Mouse (Mus musculus) testis, adult 2 months (tissue): ENCODE results near the gene Angptl6. TPM values are rescaled to one million over a fixed set of nuclear protein-coding genes. Genes with fewer than 3 reads are reported as not detected.

Experiments
- H3K27ac ChIP-seq: fragments of 200-500 bp; 2 replicates; pipeline ENCODE4 v1.5.1; 2012; ENCODE audit warnings: low read depth, low read length; ENCODE audit not compliant: control insufficient read depth, insufficient read depth
- H3K27me3 ChIP-seq: fragments of 200-500 bp; 2 replicates; pipeline ENCODE4 v1.6.1; 2012; ENCODE audit warnings: mild to moderate bottlenecking, low read length, moderate library complexity; ENCODE audit not compliant: control insufficient read depth, insufficient read depth
- H3K36me3 ChIP-seq: fragments of 200-500 bp; 2 replicates; pipeline ENCODE4 v1.6.1; 2012; ENCODE audit warnings: mild to moderate bottlenecking, low read length; ENCODE audit not compliant: control insufficient read depth, insufficient read depth
- H3K4me1 ChIP-seq: fragments of 200-500 bp; 2 replicates; pipeline ENCODE4 v1.6.1; 2012; ENCODE audit warnings: low read length; ENCODE audit not compliant: control insufficient read depth, insufficient read depth
- H3K4me3 ChIP-seq: fragments of 200-500 bp; 2 replicates; pipeline ENCODE4 v1.5.1; 2012; ENCODE audit warnings: low read depth, mild to moderate bottlenecking, low read length, moderate library complexity, mixed read lengths; ENCODE audit not compliant: control insufficient read depth
- CTCF ChIP-seq: fragments of 200-500 bp; IDR thresholded peaks from 2 replicates; pipeline ENCODE4 v1.5.1; 2012; ENCODE audit warnings: low read depth, mild to moderate bottlenecking, inconsistent platforms, low read length, moderate library complexity; ENCODE audit not compliant: control insufficient read depth, insufficient read depth, insufficient replicate concordance
- POLR2A ChIP-seq: fragments of 200-500 bp; IDR thresholded peaks from 2 replicates; pipeline ENCODE4 v1.6.1; 2012; ENCODE audit warnings: low read depth, mild to moderate bottlenecking, inconsistent platforms, low read length, moderate library complexity; ENCODE audit not compliant: control insufficient read depth
- polyA plus RNA-seq: library from polyadenylated mRNA; depleted of rRNA; stranded (reverse); fragments of >200 nt; gene quantifications from 2 replicates; pipeline ENCODE4 v1.2.3, GENCODE M21; 2012; rRNA removed

Gene Angptl6
- polyA plus RNA-seq, 1 experiment: 0.88 TPM

GRCm38 (mm10) chr9:20830901-20831643 is 48.5 kb downstream of the Angptl6 start:
- peaks cover 5% of the 10 kb centered on the region for H3K4me1 ChIP-seq
- H3K27ac ChIP-seq: no peak overlapping the region
- H3K36me3 ChIP-seq: no peaks in the 10 kb centered on the region
- no peaks in the 10 kb centered on the region for H3K27me3 ChIP-seq
- peak; percentile 97 for TF ChIP-seq CTCF
- no peak for TF ChIP-seq POLR2A
- H3K4me3 ChIP-seq: peak overlapping the region; percentile 35

DNA sequence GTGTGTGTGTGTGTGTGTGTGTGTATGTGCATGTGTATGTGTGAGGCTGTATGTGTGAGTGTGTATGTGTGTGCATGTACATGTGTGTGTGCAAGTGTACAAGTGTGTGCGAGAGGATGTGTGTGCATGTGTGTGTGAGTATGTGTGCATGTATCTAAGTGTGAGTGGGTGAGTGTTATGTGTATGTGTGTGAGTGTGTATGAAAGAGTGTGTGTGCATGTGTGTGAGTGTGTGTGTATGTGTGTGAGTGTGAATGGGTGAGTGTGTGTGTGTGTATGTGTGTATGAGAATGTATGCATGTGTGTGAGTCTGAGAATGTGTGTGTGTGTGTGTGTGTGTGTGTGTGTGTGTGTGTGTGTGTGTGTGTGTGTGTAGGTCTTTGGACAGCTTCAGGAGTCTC is 51.4 kb downstream of the Angptl6 start:
- TF ChIP-seq CTCF: no peak
- TF ChIP-seq POLR2A: no peak

DNA sequence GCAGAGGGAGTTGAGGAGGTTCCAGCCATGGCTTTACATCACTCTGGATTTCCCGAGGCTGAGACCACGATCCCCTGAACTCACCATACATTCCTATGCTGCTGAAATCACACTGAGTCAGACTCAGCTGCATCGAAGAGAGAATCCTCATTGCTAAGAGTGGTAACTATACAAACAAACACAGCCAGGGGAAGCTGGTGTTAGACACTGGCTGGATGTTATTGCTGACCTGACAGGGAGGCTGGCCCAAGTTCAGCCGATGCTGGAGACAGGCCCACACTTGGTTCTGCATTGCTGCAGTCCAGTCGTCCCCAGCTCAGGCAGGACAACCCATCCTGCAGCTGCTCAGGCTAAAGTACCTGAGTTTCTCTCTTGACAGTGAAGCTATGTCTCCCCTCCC is 53.7 kb downstream of the Angptl6 start:
- H3K36me3 ChIP-seq: no peaks in the 10 kb centered on the region
- TF ChIP-seq CTCF (no peak), POLR2A (no peak)
- H3K4me3 ChIP-seq: no peak overlapping the region
- H3K27me3 ChIP-seq: no peaks in the 10 kb centered on the region
- H3K27ac ChIP-seq: no peak overlapping the region
- peaks cover 6% of the 10 kb centered on the region for H3K4me1 ChIP-seq

More for the DNA sequence above, 51.4 kb downstream of the Angptl6 start:
- Histone ChIP-seq H3K27ac (no peak overlapping the region), H3K4me3 (no peak overlapping the region), H3K4me1 (peaks cover 7% of the 10 kb centered on the region), H3K27me3 (no peaks in the 10 kb centered on the region), H3K36me3 (no peaks in the 10 kb centered on the region)

Other genes starting within 250 kb of the Angptl6 start
- gene Ubl5, start 236.8 kb downstream of the Angptl6 start, polyA plus RNA-seq: 175 and 241 TPM in 2 replicates
- gene Fbxl12, start 235.0 kb downstream of the Angptl6 start, polyA plus RNA-seq: 35.7 and 40.5 TPM in 2 replicates
- gene Pin1, start 227.6 kb downstream of the Angptl6 start, polyA plus RNA-seq: 17.7 and 17.8 TPM in 2 replicates
- gene Olfm2, start 133.4 kb downstream of the Angptl6 start, polyA plus RNA-seq: 3.2 and 3.4 TPM in 2 replicates
- 0.62 and 1.0 TPM in 2 replicates for gene Col5a3, start 64.7 kb downstream of the Angptl6 start, polyA plus RNA-seq
- not detected in 2 replicates for gene Rdh8, start 61.2 kb downstream of the Angptl6 start, polyA plus RNA-seq
- gene A230050P20Rik, start 11.1 kb downstream of the Angptl6 start, polyA plus RNA-seq: 2.6 and 3.1 TPM in 2 replicates
- 28.4 and 32.2 TPM in 2 replicates for gene Ppan, start 8.4 kb upstream of the Angptl6 start, polyA plus RNA-seq
- 223 and 282 TPM in 2 replicates for gene Eif3g, start 18.9 kb upstream of the Angptl6 start, polyA plus RNA-seq
- 15.4 and 18.3 TPM in 2 replicates for gene Dnmt1, start 80.2 kb upstream of the Angptl6 start, polyA plus RNA-seq
- gene S1pr2, start 97.1 kb upstream of the Angptl6 start, polyA plus RNA-seq: 0.70 and 0.87 TPM in 2 replicates
- gene Mrpl4, start 123.0 kb upstream of the Angptl6 start, polyA plus RNA-seq: 45.1 and 51.5 TPM in 2 replicates
- 1.8 TPM in 2 replicates for gene Icam1, start 136.3 kb upstream of the Angptl6 start, polyA plus RNA-seq
- gene Icam4, start 149.6 kb upstream of the Angptl6 start, polyA plus RNA-seq: 0.21 and 0.30 TPM in 2 replicates
- gene Icam5, start 152.3 kb upstream of the Angptl6 start, polyA plus RNA-seq: 4.0 and 4.2 TPM in 2 replicates
- 1.7 and 2.4 TPM in 2 replicates for gene Zglp1, start 187.4 kb upstream of the Angptl6 start, polyA plus RNA-seq
- 0.11 and 0.36 TPM in 2 replicates for gene Gm49373, start 193.4 kb upstream of the Angptl6 start, polyA plus RNA-seq
- gene Fdx1l, start 193.9 kb upstream of the Angptl6 start, polyA plus RNA-seq: 26.1 and 28.7 TPM in 2 replicates
- 5.1 and 5.3 TPM in 2 replicates for gene Gm38431, start 212.3 kb upstream of the Angptl6 start, polyA plus RNA-seq
- 71.1 and 78.7 TPM in 2 replicates for gene Raver1, start 212.3 kb upstream of the Angptl6 start, polyA plus RNA-seq